Comparison of ENCODE assay signal across 17 mouse cellular contexts in genomic region chr6:106015126-106015525, GRCm38 (mm10).
"Had no signal": no experiment of that assay in that cellular context is flagged by ENCODE, and none has a peak within 500 bp of the region (broad histone marks: within the 10 kb centered on the region; RNA-seq: fewer than 3 reads in every experiment).

No protein-coding gene starts in this region.

- H3K4me3 ChIP-seq: kidney, embryonic 15.5 days; liver, embryonic 13.5 days; midbrain, embryonic 15.5 days; myocyte; neural tube, embryonic 13.5 days had no signal

- DNase-seq: kidney, adult 11 months; kidney, adult 8-10 months; kidney, postnatal 10 days; kidney, postnatal 36 days; liver, embryonic 13.5 days; lung, adult 2 months; lung, postnatal 14 days; lung, postnatal 4 days; right cerebral cortex, adult 18-20 months; right cerebral cortex, postnatal 14 days; right cerebral cortex, postnatal 4 days; thymus, adult 18-20 months; thymus, postnatal 36 days had no signal

- H3K27ac ChIP-seq: kidney, embryonic 15.5 days; liver, embryonic 13.5 days; midbrain, embryonic 15.5 days; neural tube, embryonic 13.5 days had no signal
